Mouse (Mus musculus): Measurements from ENCODE around the gene Gtf2a2.
"Not testable (repeated sequence)": the region's sequence is repeated elsewhere in the genome, so short reads cannot be mapped to it uniquely, and the experiment has no call there.

Gtf2a2 gene

DNA sequence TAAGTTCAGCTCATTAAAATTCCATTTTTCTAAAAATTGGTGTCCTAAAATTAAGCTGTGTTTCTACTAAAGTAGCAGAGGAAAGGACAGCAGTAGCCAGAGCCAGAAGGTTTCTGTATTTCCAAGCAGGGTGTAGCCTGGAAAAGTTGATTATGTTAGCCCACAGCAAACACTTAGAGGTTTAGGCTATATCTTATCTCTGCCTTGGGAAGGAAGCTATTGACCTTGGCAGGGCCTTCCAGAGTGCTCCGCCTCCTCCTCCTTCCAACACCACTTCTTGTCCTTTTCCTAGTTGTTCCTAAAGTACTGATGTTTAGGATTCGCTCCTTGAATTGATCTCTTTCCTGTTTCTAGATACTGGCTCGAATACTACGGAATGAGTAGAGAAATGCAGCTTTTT is 9.7 kb downstream of the Gtf2a2 start:
- no peak for DNase-seq

- not testable (repeated sequence) for DNase-seq
These were observed 11.3 kb downstream of the Gtf2a2 start for GRCm38 (mm10) chr9:70023615-70024014.

DNA sequence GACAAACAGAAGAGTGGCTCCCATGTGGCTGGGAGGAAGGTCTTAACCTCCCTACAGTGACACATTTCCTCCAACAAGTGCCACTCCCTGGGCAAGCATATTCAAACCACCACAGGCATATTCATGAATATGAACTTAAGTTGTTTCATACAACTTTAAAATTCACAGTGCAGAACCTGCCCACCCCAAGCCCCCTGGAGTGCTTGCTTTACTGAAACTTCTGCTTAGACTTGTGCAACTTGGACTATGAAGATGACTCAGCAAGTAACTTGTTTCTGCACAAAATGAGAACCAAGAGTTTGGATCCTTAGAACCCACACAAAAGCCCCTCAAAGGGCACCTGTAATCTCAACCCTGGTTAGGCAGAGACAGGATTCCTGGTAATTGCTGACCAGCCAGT is 12.3 kb downstream of the Gtf2a2 start:
- DNase-seq = no peak

DNA sequence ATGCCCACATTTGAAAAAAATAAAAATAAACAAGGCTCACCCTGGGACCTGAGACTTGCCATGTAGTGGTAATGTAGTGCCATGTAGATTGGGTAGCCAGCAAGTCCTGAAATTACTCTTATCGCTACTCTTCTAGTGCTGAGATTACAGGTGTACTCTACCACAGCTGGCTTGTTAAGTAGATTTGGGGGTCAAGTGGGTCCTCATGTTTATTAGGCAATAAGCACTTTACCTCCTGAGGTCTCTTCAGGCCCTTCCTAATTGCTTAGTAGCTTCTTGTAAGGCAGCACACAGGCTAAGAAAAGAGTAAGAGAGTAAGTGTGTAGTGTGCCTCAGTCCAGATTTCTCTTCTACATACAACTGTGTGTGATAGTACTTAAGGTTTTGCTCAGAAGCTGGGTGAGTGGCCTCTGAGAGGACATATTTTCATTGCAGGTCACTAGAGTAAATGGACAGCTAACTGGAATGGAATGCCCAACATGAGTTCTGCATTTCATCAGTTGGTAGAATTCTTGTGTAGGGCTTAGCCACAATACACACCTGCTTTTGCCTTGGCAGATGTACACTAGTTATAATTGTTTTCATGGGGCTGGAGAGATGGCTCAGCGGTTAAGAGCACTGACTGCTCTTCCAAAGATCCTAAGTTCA is 13.1 kb downstream of the Gtf2a2 start:
- no peak for DNase-seq

- no peak for DNase-seq
These were observed 19.8 kb downstream of the Gtf2a2 start for GRCm38 (mm10) chr9:70032167-70032566.

DNA sequence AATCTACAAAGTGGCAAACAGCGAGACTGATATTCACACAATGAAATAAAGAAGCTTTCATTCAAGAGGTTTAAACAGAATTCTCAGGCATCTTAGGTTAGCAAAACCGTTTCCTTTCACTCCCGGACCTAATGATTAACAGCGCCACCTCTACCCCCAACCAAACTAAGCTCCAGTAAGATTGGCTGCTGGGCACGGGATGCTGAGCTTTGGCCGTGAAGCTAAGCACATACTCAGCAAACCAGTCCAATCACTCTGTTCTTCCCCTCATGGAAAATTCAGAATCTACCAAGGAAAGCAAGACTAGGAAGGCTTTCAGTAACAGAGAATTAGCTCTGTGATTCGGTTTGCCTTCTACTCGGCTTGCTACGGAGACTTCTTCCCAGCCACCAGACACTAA is 20.7 kb downstream of the Gtf2a2 start:
- DNase-seq = no peak

- DNase-seq = no peak
These were observed 22.4 kb downstream of the Gtf2a2 start for GRCm38 (mm10) chr9:70034702-70035101.

DNA sequence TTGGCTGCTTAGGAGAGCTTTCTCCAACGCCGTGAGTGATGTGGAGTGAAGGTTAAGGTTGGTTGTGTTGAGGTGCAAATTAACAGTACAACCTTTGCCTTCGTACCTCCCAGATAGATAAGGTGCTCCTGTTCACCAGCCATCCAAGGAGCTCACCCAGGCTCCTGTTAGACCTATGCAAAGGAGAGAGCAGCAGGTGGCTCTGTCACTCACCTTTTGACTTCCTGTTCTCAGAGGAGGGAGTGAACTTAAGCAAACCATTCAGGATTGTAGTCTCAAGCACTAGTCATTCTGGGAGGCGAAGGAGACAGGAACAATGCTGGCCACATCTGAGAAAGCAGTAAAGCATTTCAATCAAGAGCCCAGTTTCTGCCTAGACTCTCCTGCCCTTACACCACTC is 24.3 kb downstream of the Gtf2a2 start:
- DNase-seq = no peak

DNA sequence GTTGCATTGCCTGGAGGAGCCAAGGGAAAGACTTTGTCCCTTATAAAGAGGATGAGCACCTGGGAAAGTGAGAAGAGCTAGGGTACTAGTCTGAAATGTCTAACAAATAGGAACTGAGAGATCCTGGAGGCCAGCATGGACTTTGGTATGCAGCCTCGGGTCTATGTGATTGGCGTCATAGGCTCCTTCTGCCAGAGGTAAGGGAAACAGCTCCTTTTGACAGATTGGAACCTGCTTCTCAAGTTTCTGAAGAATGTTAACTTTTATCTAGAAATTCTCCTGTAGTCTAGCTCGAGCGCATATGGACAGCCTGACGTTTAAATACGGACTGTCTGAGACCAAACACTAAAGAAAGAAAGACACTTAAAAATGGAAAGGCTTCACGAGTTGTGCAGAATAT is 25.6 kb downstream of the Gtf2a2 start, which contains the start of gene Gcnt3:
Gcnt3 (minus strand) TSS at position 101 of the 400 bp plus-strand sequence.
- no peak for DNase-seq

DNA sequence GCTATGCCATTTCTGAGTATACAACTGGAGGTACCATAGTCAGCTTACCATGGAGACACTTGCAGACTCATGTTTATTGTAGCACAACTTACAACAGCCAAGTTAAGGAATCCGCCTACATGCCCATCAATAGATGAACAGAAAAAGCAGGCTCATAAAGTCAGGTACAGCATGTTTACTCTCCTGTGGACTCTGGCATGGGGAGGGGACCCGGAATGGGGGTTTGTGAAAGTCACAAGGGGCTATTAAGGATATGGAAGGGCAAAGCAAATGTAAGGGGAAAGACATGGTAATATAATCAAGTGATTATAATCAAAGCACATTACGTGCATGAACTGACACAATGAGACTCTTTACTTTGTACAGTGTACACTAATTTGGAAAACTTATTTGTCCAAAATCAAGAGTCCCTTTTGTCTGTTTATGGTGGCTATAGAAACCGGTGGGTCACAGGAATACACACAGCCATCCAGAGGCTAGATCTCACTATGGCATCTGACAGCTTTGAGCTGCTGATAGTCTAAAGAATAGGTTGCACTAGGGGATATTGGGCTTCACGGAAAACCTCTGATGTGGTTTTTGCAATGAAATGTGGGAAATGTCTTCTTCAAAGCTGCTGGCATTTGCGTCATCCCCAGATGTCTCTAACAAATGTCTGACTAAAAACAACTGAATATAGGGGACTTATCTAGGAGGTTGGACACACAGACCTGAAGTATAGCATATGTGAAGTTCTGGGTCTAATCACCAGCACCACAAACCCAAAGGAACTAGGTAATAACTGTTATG is 27.4 kb downstream of the Gtf2a2 start:
- no peak for DNase-seq

- DNase-seq = no peak
These were observed 28.2 kb downstream of the Gtf2a2 start for GRCm38 (mm10) chr9:70040570-70040969.

GRCm38 (mm10) chr9:70042137-70042536 is 29.8 kb downstream of the Gtf2a2 start:
- DNase-seq = no peak

- DNase-seq = no peak
These were observed 30.6 kb downstream of the Gtf2a2 start for GRCm38 (mm10) chr9:70042935-70043334.

DNA sequence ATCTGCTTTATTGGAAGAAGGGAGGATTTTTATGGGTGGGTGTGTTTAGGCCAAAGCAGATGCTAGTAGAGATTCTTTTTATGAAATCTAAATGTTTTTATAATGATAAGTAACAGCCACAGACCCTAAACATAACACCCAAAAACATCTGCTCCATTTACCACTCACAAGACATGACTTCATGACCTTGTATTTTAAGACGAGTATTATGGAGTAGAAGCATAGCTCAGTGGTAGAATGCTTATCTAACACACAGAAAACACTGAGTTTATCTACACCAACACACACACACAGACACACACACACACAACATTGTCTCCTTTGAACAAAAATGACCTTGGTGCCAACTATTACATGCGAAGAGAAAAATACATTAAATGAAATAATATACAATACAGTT is 32.5 kb downstream of the Gtf2a2 start:
- DNase-seq = no peak

DNA sequence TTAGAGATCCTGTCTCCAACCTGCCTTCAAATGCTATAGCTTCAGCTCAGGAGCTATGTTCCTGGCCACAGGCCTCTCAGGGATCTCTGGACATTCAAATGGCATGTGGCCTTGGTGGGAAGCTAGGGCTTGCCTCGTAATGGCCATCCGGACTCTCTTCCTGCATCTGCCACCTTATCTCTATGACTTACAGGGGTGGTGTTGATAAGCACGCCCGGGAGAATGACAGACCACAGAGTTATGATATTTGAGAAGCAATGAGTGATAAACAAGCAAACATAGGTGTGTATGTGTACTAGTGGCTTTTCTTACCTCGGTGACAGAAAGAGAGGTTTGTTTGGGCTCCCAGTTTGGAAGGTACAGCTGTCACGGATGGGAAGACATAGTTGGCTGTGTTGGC is 33.9 kb downstream of the Gtf2a2 start:
- no peak for DNase-seq

GRCm38 (mm10) chr9:70047839-70048238 is 35.5 kb downstream of the Gtf2a2 start:
- no peak for DNase-seq

- no peak for DNase-seq
These were observed 35.9 kb downstream of the Gtf2a2 start for GRCm38 (mm10) chr9:70048280-70048679.

DNA sequence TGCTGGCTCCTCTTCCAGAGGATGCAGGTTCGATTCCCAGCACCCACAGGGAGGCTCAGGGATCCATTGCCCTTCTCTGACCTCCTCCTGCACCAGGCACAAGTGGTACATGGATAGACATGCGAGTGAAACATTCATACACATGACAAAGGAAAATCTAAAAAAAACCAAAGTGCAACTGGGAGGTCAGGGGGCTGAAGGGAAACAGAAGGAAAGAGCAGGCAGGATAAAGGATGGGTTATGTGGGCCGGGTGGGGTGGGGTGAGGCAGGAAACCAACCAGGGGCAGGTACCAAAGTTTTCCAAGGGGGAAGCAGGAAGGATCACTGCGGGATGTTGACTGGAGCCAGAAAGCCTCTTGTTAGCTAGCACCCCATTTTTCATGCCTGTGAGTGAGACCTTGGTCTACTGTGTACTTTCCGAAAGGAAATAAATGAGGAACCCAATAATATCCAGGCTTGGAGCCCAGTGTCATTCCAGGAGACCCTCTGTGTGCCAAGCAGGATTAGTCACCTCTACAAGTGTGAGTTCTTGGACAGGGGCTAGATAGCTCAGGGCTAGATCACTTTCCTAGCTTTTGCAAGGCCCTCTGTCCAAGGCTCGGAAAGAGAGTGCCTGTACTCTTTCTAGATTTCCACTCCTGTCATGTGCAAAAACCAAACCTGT is 36.5 kb downstream of the Gtf2a2 start:
- DNase-seq = no peak

- no peak for DNase-seq
These were observed 37.0 kb downstream of the Gtf2a2 start for GRCm38 (mm10) chr9:70049416-70049783.

DNA sequence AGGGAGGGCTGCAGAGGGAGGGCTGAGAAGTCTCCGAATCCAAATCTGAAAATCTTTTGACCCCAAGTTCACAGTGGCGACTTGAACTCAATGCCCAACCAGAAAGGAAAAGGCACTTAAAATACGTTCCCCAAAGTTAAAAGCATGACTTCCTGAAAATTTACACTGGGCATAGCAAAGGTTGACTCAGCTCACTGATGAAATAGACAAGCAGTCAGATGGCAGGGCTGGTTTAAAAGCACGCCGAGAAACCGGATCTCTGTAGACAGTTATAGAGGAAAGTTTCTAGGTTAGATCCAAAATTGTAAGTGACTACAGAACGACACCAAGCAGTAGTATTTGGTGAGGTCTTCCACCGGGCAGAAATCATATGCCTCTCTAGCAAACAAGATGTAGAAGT is 37.5 kb downstream of the Gtf2a2 start:
- no peak for DNase-seq

- no peak for DNase-seq
These were observed 40.4 kb downstream of the Gtf2a2 start for GRCm38 (mm10) chr9:70052730-70053129.

GRCm38 (mm10) chr9:70053411-70053810 is 41.1 kb downstream of the Gtf2a2 start:
- no peak for DNase-seq

DNA sequence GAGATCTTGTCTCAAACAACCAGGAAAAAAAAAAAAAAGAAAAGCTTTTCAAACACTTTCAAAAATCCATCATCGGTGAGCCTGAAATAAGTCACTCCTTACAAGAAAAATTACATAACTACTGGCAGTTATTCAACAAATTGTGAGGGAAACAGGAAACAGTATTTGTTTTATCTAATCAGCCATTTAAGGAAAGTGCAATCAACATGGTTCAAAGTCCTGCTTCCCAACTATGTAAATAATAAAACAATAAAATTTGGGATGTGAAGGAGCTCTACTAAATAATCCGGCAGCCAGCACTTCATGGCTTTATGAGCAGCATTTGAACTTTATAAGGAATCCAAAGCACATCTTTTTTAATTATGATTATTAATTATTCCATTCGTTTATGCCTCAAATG is 49.7 kb downstream of the Gtf2a2 start:
- no peak for DNase-seq

DNA sequence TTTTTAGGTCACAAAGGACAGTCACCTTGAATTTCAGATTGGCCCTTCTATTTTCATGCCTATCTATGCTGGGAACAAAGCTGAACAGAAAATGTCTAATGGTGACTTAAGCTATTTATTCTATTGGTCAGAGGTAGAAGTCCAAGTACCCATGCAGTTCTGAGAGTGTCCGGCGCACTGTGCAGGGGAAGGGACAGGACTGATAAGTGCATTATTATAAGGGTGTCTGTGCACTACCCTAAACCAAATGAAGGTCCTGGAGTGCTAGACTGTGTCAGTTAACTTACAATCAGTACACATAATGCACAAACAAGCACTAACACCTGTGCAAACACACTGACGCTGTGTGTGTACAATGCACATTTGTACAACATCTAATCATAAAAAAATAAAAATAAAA is 55.1 kb downstream of the Gtf2a2 start:
- DNase-seq = no peak
